Mouse (Mus musculus): ENCODE results near the gene Ubash3a. TPM values are rescaled to one million over a fixed set of nuclear protein-coding genes. Genes with fewer than 3 reads are reported as not detected.

Ubash3a gene
- polyA plus RNA-seq, 1 experiment from 2014 or later: 75.0 TPM

DNA sequence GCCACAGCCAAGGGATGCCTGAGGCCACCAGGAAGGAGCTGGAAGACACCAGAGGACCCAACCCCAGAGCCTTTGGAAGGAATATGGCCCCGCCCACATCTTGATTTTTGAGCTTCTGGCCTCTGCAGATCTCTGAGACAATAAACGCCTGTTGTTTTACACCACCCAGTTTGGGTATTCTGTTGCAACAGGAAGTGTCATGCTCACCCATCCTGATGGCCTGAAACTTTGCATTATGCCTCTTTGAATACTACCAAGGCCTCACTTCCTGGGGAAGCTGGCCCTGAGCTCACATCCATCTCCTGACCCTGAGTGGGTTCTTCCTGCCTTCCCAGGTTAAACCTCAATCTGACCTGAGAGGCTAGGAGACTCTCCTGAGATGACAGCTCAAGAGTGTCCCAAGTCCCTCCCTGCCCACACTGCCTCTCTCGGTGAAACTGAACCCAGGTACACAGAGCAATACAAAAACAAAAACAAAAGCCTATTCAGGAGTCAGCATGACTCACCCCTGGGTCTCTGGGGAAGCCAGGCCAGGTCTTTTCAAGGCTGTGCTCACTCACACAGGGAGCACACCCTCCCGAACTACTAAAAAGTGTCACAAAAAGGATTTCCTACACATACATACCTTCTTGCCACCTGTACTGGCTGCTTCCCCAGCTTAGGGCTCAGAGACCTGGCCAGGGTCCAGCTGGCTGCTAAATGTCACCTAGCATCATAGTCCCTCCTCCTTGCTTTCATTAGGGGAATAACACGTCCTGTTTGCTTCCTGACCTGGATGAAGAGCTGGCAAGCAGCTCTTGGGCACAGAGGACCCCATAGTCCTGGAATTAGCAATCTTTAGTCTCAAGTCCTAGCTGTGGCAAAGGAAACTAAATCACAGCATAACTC lies 8.6 kb downstream of the Ubash3a start:
- DNase-seq (ENCODE audit: low spot score): no peak

DNA sequence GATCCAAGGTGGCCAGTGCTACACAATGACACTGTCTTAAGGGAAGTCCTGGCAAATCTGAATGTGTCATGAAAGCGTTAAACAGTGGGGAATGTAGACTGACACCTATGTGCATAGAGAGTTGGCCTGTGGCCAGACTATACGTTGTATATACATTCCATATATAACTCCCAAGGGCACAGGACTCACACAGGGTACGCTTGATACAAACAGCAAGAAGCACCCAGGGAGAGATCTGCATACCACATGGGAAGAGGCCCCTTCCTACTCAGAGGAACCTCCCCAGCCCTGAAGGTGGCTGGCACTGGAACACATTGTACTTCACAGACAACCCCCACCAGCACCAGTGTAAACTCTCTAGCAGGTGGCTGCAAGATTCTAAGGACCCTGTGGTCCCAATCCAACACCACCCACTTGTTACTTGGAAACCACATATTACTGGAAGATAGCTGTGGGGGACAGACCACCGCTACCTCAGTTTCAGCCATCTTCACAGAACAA lies 15.2 kb downstream of the Ubash3a start:
- peak; percentile 44 for DNase-seq (ENCODE audit: low spot score)

GRCm38 (mm10) chr17:31223835-31224234 lies 16.2 kb downstream of the Ubash3a start:
- peak; percentile 84 for DNase-seq (ENCODE audit: low spot score)

DNA sequence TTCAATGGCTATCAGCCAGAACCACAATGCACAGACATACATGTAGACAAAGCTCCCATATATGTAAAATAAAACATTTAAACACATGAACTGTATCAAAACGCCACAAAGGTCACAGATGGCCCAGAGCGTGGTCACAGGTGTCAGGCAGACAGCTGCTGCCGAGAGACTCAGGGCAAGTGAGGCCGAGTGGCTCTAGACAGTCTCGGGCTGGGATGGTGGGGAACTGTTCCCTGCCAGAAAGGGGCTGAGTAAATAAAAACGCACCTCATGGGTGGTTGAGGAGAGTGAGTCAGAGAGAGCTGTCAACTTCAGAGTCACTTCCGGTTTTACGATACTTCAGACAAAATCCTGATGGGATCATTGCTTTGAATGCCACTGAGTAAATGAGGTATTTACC lies 16.9 kb downstream of the Ubash3a start:
- peak; percentile 46 for DNase-seq (ENCODE audit: low spot score)

DNA sequence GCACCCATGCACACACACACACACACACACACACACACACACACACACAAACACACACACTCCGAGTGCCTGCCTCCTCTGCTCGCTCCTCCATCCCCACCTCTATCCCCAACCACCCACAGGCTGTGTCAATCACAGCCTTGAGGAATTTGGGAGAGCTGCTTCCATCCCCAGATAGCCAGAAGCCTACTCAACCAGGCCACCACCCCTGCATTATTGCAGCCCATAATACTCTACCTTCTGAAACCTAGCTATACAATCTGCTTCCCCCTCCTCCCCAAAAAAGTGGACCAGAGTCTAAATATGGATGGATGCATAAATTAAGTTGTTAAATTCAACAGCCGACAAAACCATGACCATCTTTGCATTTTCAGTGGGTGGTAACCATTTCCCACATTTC lies 18.7 kb downstream of the Ubash3a start:
- no peak for DNase-seq (ENCODE audit: low spot score)

GRCm38 (mm10) chr17:31226931-31227330 lies 19.3 kb downstream of the Ubash3a start:
- no peak for DNase-seq (ENCODE audit: low spot score)

- no peak for DNase-seq (ENCODE audit: low spot score)
Measured at GRCm38 (mm10) chr17:31231780-31232179, 24.1 kb downstream of the Ubash3a start.

GRCm38 (mm10) chr17:31232251-31233010 lies 24.8 kb downstream of the Ubash3a start:
- DNase-seq (ENCODE audit: low spot score): no peak

DNA sequence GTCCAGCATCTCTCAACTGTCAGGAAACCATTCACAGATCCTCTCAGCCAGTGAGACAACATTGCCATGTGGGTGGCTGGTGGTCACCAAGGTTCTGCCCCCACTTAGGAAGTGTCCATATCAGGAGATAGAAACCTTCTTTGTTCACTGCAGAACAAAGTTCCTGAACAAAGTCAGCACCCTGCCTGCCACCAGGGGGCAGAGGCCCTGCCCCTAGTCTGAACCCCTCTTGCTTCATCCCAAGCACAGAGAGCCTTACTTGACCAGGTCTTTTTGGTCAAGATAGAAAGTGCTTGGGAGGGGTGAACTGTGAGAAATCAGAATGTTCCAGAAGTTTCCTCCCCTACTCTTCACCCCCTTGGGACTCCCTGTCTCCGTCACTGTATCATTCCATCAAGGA lies 28.2 kb downstream of the Ubash3a start:
- no peak for DNase-seq (ENCODE audit: low spot score)

DNA sequence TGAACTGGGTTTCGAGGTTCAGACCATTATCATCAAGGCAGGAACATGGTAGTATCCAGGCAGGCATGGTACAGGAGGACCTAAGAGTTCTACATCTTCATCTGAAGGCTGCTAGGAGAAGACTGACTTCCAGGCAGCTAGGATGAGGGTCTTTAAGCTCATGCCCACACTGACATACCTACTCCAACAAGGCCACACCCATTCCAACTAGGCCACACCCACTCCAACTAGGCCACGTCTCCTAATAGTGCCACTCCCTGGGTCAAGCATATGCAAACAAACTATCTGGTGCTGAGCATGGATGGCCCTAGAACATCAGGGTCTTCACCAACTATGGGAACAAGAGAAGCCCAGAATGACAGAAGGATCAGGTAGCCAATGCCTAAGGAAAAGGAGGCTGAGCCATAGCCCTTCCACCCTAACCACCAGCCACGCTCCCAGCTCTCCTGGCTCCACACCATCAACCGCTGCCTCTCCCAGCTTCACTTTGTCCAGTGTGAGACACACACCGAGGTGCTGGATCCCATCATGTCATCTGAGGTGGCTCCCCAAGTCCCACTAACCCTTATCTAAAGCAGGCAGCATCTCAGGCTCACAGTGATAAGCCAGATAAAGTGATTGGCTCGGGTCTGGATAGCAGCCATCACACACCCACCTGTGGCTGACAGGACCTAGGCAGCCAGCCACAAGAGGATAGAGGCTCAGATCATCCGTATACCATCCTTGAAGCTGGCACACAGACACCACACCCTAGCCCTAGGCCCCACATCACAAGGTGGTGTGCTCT lies 30.8 kb downstream of the Ubash3a start:
- DNase-seq (ENCODE audit: low spot score): no peak

- DNase-seq (ENCODE audit: low spot score): no peak
Measured at GRCm38 (mm10) chr17:31241156-31241555, 33.5 kb downstream of the Ubash3a start.

GRCm38 (mm10) chr17:31242764-31243163 lies 35.1 kb downstream of the Ubash3a start:
- peak; percentile 46 for DNase-seq (ENCODE audit: low spot score)

GRCm38 (mm10) chr17:31245321-31245720 lies 37.6 kb downstream of the Ubash3a start:
- no peak for DNase-seq (ENCODE audit: low spot score)

DNA sequence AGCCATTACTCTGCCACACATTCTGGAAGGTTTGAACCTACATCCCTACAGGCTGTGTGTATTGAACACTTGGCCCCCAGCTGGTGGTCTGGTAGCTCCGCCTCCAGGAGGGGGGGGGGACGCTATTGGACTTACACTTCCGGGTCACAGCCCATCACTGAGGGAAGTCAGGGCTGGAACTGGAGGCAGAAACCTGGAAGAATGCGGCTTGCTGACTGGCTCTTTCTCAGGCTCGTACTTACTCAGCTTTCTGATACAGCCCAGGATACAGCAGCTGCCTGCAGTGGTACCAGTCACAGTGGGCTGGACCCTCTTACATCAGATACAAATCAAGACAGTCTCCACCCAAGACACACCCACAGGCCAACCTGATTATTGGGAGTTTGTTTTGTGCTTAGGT lies 39.5 kb downstream of the Ubash3a start:
- no peak for DNase-seq (ENCODE audit: low spot score)

DNA sequence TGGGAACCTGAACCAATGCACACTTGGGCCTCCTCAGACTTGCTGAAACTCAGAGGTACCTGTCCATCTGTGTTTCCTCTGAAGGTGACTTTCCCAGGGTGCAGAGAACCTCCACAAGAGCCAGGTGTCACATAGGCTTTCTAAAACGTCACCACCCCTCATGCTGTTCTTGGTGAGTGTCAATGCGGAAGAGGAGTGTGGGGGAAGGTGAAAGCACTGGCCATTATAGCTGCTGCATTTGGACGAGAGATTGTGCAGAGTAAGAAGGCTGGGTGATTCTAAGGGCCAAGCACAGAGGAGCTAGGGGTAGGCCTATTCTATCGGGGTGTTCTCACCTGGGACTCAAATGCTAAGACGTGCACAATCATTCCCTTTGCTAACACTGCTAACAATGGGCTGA lies 46.3 kb downstream of the Ubash3a start:
- no peak for DNase-seq (ENCODE audit: low spot score)

- DNase-seq (ENCODE audit: low spot score): peak; percentile 72
Measured at GRCm38 (mm10) chr17:31254463-31254931, 46.8 kb downstream of the Ubash3a start.

- DNase-seq (ENCODE audit: low spot score): peak; percentile 30
Measured at GRCm38 (mm10) chr17:31257149-31257548, 49.5 kb downstream of the Ubash3a start.

GRCm38 (mm10) chr17:31257898-31258297 lies 50.2 kb downstream of the Ubash3a start:
- DNase-seq (ENCODE audit: low spot score): no peak

DNA sequence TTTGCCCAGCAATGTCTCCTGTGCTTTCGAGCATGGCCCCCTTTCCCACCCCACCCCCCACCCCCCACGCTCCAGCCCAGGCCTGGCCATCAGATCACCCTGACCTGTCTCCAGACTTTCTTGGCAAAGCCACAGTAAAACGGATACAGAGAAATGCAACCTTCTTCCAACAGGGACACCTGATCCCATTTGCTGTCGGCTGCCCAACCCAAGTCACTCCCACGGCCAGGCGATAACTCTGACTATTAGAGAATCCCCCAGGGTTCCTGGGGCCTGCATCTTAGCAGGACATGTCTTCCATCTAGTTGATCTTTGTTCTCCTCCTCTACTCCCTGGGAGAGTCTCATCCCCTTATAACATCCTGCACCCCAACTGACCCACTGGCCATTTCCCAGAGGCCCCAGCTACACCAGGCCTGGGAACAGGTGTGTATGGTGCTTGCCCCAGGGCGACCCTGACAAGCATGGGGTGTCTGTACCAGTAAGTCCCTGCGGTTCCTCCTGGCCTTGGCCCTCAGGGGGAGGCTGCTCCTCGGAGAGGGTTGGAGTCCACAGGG lies 50.7 kb downstream of the Ubash3a start:
- no peak for DNase-seq (ENCODE audit: low spot score)

- DNase-seq (ENCODE audit: low spot score): no peak
Measured at GRCm38 (mm10) chr17:31259145-31259544, 51.5 kb downstream of the Ubash3a start.

DNA sequence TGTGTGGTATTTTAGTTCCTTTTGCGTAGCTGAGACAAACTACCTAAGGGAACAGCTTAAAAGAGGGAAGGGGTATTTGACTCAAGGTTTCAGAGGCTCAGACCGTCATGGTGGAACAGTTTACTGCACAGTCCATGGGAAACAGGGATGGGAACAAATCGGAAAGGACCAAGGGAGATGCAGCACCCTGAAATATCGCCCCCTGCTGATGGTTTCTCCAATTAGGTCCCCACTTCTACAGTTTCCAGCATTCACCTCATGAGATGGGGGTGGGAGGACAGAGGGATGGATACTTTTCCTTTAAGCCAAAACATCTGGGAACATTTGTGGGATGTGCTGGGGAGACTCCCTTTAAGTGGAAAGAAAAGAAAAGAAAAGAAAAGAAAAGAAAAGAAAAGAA lies 52.2 kb downstream of the Ubash3a start:
- no peak for DNase-seq (ENCODE audit: low spot score)

Data from thymus, postnatal 0 days (tissue).